Mouse (Mus musculus) urinary bladder, postnatal 10 days (tissue): ENCODE measurements around the gene Clk3.
A peak's percentile ranks its signal among the peaks of the same experiment; 100 is the strongest.

Source experiments
- DNase-seq: peaks from one replicate; pipeline ENCODE4 v3.0.0; 2022; ENCODE audit warnings: low spot score

The Clk3 gene

DNA sequence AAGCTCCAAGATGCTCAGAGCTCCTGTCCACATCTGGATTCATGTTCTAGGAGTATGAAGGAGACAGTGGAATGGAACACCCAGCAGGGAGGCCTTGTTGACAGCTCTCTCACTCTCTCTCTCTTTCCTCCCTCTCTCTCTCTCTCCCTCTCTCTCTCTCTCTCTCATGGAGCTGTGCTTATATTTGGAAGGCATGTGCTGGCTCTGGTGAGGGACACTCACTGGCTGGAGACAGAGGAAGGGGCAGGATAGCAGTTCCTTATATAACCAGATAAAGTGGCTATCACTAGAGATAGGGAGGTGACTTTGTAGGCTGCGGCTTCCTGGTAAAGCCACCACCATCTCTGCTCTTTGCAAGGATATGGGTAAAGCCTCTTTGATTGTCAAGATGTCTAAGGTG lies 4.6 kb upstream of the Clk3 start:
- DNase-seq: no peak

GRCm38 (mm10) chr9:57769539-57770069 lies 3.9 kb upstream of the Clk3 start:
- DNase-seq: no peak

DNA sequence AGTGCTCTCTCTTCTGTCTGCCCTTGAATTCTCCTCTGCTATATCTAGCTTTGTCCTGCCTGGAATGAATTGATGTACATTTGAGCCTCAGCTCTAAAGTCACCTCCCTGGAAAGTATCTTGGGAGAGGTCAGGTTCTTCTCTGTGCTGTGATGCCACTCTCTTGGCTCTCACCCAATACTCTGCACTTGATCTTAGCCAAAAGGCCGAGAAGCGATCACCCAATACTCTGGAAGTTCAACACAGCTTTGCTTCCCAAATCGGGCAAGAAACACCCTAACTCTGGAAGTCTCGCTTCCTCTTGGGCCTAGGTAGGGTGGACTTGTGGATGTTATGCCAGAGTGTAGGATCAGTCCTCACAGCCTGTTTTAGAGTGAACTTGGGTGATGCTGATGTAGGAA lies 1.6 kb upstream of the Clk3 start:
- DNase-seq: no peak

- no peak for DNase-seq
Measured at GRCm38 (mm10) chr9:57766431-57766830, 771 bp upstream of the Clk3 start.

DNA sequence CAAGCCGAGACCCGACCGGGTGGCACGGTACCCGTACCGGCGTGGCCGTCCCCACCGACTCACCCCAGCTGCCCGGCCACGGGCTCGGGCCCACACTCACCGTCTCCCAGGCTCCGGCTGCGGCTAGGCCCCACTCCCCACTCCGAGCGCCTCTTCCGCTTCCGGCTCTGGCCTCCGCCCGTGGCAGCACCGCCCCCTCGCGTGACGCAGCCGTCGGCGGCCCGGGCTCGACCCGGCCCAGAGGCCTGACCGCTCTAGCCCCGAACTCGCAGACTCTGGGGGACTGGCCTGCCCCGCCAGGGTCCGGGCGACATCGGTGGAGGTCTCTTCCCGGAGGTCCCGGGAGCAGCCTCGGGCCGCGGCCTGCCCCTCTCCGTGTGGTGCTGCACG lies 691 bp downstream of the Clk3 start:
- DNase-seq: peak; percentile 84

DNA sequence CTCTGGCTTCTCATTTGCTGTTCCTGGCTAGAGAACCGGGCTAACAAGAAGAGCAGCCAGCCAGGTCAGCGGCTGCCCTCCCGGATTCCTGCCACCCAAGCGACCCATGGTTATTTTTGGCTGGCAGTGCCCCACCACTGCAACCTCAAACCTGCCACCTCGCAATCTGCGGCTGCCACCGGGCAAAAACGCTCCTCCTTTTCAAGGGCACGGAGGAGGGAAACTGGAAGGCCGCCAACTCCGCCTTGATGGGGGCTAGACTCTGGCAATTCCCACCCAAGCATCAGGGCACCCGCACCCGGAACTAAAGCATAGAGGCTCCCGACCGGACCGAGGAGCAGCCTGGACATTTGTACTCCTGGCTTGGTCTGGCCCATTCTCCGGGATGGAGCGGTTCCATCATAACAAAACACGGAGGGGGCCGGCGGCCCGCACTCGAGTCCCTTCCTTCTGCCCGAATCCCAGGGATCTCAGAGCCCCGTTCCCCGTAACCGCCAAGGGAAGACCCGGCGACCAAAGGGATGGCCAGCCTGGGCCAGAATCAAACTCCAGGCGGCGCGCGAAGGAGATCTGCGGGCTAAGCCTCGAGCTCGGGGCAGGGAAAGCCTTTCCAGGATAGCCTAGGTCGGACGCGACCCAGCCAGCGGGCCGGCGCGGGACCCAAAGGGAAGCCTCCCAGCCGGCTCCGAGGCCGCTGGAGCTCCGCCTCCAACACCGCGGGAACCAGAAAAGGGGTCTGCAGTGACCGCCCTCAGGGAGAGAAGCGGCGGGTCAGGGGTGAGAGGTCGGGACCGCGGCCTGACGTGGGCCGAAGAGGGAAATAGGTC lies 1.3 kb downstream of the Clk3 start:
- peak; percentile 32 for DNase-seq

DNA sequence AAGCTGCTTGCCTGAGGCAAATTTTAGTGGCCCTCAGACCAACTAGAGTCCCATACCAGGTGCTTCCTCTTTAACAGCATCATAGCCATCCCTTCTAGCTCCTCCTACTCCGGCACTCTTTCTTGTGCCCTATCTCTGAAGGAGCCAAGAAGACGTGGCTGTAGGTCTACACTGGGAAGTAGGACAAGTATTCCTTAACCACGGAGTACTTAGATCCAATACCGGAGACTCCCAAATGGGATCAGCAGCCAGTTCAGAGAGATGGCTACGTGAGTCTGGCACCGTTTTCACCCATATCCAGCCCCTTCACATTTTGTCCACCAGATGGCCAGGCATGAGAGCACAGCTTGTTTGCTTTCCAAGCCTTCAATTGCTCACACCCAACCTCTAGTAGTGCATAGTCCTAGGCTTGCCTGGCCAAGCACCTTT lies 3.1 kb downstream of the Clk3 start:
- no peak for DNase-seq

- DNase-seq: no peak
Measured at GRCm38 (mm10) chr9:57761563-57762551, 3.8 kb downstream of the Clk3 start.

GRCm38 (mm10) chr9:57760416-57761146 lies 5.1 kb downstream of the Clk3 start:
- DNase-seq: no peak

- no peak for DNase-seq
Measured at GRCm38 (mm10) chr9:57759289-57759688, 6.4 kb downstream of the Clk3 start.

DNA sequence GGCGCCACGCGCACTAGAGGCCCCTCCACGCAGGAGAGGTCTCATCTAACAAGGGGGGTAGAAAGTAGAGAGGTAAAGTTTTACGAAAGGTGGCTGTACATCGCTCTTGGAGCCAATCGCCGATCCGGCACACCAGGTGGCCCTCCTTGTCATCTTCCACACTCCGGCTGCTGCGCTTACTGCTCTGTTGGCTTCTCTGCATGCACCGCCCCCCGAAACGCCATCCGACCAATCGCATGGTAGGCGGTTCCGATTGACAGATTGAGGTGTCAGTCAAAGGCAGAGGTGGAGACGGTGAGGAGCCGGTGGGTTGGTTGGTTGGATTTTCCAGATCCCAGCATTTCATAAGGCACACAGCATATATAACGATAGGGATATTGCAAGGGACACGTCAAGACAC lies 7.1 kb downstream of the Clk3 start:
- DNase-seq: no peak

DNA sequence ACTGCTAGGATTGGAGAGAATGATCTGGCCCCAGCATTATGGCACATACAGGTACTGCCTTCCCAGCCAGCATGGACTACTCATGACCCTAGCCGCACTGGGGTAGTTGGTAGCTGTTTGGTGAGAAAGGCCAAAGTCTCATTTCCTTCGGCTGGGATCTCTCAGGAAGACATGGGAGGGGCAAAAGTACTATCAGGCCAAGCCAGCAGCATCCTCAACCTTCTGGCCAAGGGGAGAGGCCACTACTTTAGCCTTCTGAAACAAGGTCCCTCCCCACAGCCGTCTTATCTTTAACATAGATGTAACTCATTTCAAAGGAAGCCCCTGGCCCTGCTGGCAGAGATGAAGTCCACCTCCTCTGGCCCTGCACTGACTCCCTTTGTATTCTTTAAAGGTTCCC lies 8.1 kb downstream of the Clk3 start:
- DNase-seq: no peak

- DNase-seq: no peak
Measured at GRCm38 (mm10) chr9:57750901-57751300, 14.8 kb downstream of the Clk3 start.

DNA sequence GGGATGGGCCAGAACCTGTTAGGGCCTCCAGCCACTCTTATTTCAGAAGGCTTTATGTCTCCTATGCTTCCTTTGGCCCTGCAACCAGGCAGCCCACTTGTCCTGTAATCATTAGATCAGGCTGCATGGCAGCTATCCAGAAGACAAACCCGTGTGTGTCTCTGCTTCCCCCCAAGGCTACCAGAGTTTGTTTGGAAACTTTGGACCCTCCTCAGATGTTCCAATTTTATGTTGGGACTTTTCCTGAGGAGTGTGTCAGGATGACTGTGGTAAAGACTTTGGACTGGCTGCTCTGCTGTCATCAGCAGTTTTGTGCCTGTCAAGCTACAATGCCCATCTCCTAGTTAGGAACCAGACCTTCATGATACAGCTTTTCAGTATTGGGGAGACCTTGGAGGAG lies 16.8 kb downstream of the Clk3 start:
- no peak for DNase-seq

DNA sequence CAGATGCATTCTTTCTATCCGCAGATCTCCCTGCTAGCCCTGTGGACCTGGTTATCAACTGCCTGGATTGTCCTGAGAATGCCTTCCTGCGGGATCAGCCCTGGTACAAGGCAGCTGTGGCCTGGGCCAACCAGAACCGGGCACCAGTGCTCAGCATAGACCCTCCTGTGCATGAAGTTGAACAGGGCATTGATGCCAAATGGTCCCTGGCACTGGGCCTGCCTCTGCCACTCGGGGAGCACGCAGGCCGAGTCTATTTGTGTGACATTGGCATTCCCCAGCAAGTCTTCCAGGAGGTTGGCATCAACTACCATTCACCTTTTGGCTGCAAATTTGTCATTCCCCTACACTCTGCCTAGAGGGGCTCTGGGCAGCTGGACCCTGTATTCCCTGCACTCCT lies 17.5 kb downstream of the Clk3 start:
- DNase-seq: no peak

DNA sequence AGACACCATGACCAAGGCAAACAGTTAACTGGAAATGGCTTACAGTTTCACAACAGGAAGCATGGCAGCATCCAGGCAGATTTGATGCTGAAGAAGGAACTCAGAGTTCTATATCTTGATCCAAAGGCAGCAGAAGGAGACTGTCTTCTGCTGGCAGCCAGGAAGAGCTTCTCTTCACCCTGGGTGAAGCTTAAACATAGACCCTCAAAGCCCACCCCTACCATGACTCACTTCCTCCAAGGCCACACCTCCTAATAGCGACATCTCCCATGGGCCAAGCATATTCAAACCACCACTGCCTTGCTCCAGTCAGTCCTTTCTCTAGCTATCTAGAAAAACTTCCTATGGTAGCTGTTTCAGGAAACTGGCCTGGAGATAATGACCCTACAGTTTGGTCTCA lies 18.6 kb downstream of the Clk3 start:
- DNase-seq: no peak

- DNase-seq: no peak
Measured at GRCm38 (mm10) chr9:57744462-57745091, 21.1 kb downstream of the Clk3 start.

DNA sequence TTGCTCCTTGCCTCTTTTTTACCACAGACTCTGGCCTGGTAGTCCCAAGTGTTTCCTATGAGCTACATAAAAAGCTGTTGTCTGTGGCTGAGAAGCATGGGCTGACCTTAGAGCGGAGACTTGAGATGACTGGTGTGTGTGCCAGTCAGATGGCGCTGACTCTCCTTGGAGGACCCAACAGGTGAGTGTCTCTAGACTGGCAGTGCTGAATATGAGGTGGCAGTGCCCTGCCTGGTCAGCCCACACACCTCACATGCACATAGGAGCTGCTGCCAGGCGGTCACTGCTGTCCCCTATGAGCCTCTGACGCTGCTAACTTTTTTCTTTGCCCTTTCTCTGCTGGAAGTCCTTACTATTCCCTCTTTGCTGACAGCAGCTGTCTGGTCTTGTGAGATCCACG lies 25.8 kb downstream of the Clk3 start:
- no peak for DNase-seq

- DNase-seq: no peak
Measured at GRCm38 (mm10) chr9:57733606-57734005, 32.1 kb downstream of the Clk3 start.

DNA sequence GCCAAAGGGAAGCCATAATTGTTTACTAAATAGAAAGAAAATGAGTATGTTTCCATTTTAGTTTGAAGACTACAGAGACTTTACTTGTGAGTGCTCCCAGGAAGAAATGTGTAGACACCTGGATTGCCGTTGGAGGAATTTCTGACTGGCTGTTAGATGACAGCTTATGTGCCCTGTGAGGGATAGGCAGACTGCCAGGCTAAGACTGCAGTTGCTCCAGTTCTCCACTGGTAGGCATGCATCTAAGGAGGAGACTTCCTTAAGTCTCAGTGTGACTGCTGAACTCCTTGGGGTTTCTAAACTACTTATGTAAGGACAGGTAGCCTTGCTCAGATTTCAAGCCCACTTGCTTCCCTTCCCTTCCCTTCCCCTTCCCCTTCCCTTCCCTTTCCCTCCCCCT lies 37.3 kb downstream of the Clk3 start:
- DNase-seq: no peak

DNA sequence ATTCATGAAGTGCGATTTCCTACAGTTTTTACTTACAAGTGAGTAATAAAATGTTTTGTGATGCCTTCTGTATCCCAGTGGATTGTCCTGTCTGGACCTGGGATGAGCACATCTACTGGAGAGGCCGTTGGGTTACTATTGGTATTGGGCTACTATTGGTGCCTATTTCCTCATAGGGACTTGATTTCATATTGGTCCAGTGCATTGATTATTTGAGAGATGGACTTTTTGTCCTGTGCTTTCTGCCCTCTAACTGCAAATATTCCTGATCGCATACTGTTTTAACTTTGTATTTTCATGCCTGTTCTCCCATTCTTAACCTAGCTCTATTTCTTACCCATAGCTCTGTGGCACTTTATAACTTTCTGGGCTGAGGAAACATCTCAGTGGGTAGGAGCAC lies 41.0 kb downstream of the Clk3 start:
- no peak for DNase-seq

DNA sequence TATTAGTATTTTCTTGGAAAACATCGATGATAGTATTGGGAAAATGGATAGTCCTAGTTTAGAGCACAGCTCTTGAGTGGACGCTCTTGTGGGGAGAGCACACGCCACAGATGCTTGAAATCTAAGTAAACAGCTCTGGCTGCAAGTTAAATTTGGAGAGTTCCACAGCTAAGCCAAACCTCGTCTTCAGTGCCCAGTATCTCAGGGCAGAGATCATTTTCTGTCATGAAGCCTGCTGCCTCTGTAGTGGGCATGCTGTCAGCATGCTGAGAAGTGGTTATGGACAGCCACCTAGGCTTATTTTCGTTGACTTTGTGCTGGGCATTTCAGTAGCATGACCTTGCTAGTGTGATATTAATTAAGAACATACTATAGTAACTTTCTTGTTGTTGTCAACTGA lies 41.9 kb downstream of the Clk3 start:
- DNase-seq: no peak
